ENCODE assay signal across 16 mouse cellular contexts in genomic region chr5:120427451-120427938, GRCm38 (mm10). TPM values are rescaled to one million over a fixed set of nuclear protein-coding genes. Genes with fewer than 3 reads are reported as not detected.
DNase-seq lines count a peak whose midpoint lies in the region; ATAC-seq lines count a peak whose summit lies in the region.
"Had no signal": no experiment of that assay in that cellular context is flagged by ENCODE, and none has a peak within 500 bp of the region (broad histone marks: within the 10 kb centered on the region; RNA-seq: fewer than 3 reads in every experiment).

No protein-coding gene starts in this region.

- peaks cover 98% of the 10 kb centered on the region for H3K27me3 ChIP-seq in embryonic facial prominence, embryonic 13.5 days
- peaks cover 67% of the 10 kb centered on the region for H3K27me3 ChIP-seq in forebrain, embryonic 16.5 days (replicated peaks; ENCODE audit: control insufficient read depth, insufficient read depth, low read length)
- H3K27me3 ChIP-seq in limb, embryonic 11.5 days (ENCODE audit: control insufficient read depth, insufficient read depth, low read length), result peaks cover 79% of the 10 kb centered on the region
- H3K27me3 ChIP-seq in neural tube, embryonic 11.5 days (ENCODE audit: control insufficient read depth, insufficient read depth, low read length), result peaks cover 93% of the 10 kb centered on the region
- H3K27me3 ChIP-seq in liver, embryonic 12.5 days (replicated peaks), result peaks cover 99% of the 10 kb centered on the region

- H3K4me3 ChIP-seq in embryonic facial prominence, embryonic 13.5 days, result peak overlapping the region; percentile 8; the same call in 1 of the 2 replicates
- no peak overlapping the region for H3K4me3 ChIP-seq in forebrain, embryonic 16.5 days (replicated peaks; ENCODE audit: low read length)
- no peak overlapping the region for H3K4me3 ChIP-seq in limb, embryonic 11.5 days (ENCODE audit: low read depth, low read length)
- H3K4me3 ChIP-seq in neural tube, embryonic 11.5 days (ENCODE audit: low read depth, low read length), result peak overlapping the region; percentile 23
- H3K4me3 ChIP-seq in liver, embryonic 12.5 days, result no peak overlapping the region
- H3K4me3 ChIP-seq: heart, adult 2 months; limb, embryonic 13.5 days had no signal

- no peak overlapping the region for H3K27ac ChIP-seq in embryonic facial prominence, embryonic 13.5 days
- H3K27ac ChIP-seq in forebrain, embryonic 16.5 days (ENCODE audit: low read length), result no peak overlapping the region
- no peak overlapping the region for H3K27ac ChIP-seq in limb, embryonic 11.5 days (replicated peaks; ENCODE audit: low read depth, low read length)
- peak overlapping the region; percentile 81 for H3K27ac ChIP-seq in neural tube, embryonic 11.5 days (ENCODE audit: low read depth, low read length)
- no peak overlapping the region for H3K27ac ChIP-seq in liver, embryonic 12.5 days
- H3K27ac ChIP-seq: heart, adult 2 months; limb, embryonic 13.5 days had no signal

- H3K9ac ChIP-seq in embryonic facial prominence, embryonic 13.5 days, result no peak overlapping the region
- H3K9ac ChIP-seq in forebrain, embryonic 16.5 days (replicated peaks; ENCODE audit: low read depth, low read length), result no peak overlapping the region
- H3K9ac ChIP-seq in limb, embryonic 11.5 days (ENCODE audit: low read length), result no peak overlapping the region
- peak overlapping the region; percentile 54 for H3K9ac ChIP-seq in neural tube, embryonic 11.5 days (ENCODE audit: low read length)
- H3K9ac ChIP-seq in liver, embryonic 12.5 days, result no peak overlapping the region
- H3K9ac ChIP-seq: limb, embryonic 13.5 days had no signal

- ATAC-seq in embryonic facial prominence, embryonic 13.5 days (ENCODE audit: insufficient number of reproducible peaks, insufficient read depth, low FRiP score, low TSS enrichment, low read depth), result no peak
- ATAC-seq in forebrain, embryonic 16.5 days, result 0 out of 2 replicates have a peak, but pooled peaks have one; percentile 20
- ATAC-seq in limb, embryonic 11.5 days (ENCODE audit: insufficient number of reproducible peaks, low FRiP score, low TSS enrichment, low read depth), result no peak
- 0 out of 2 replicates have a peak, but pooled peaks have one; percentile 21 for ATAC-seq in neural tube, embryonic 11.5 days (ENCODE audit: insufficient read depth, low FRiP score, low TSS enrichment)
- ATAC-seq in liver, embryonic 12.5 days, result no peak

- under 1% methylated on average over 33 of the region's 33 CpGs for WGBS in embryonic facial prominence, embryonic 13.5 days
- WGBS in forebrain, embryonic 16.5 days, result 0% methylated on average over 33 of the region's 33 CpGs
- WGBS in limb, embryonic 11.5 days, result under 1% methylated on average over 33 of the region's 33 CpGs
- under 1% methylated on average over 33 of the region's 33 CpGs for WGBS in neural tube, embryonic 11.5 days
- 3% methylated on average over 33 of the region's 33 CpGs for WGBS in liver, embryonic 12.5 days (ENCODE audit: insufficient replicate concordance)

- no peaks in the 10 kb centered on the region for H3K9me3 ChIP-seq in embryonic facial prominence, embryonic 13.5 days
- no peaks in the 10 kb centered on the region for H3K9me3 ChIP-seq in forebrain, embryonic 16.5 days (ENCODE audit: control insufficient read depth, low read length)
- no peaks in the 10 kb centered on the region for H3K9me3 ChIP-seq in limb, embryonic 11.5 days (ENCODE audit: control insufficient read depth, low read length)
- H3K9me3 ChIP-seq in neural tube, embryonic 11.5 days (ENCODE audit: control insufficient read depth, low read length), result no peaks in the 10 kb centered on the region
- H3K9me3 ChIP-seq in liver, embryonic 12.5 days (replicated peaks), result no peaks in the 10 kb centered on the region
- H3K9me3 ChIP-seq: limb, embryonic 13.5 days had no signal

- DNase-seq in limb, embryonic 11.5 days (ENCODE audit: low spot score), result peak; percentile 45
- DNase-seq in neural tube, embryonic 11.5 days (ENCODE audit: low spot score), result peak; percentile 52
- no peak for DNase-seq in layer of hippocampus, adult 9-11 months
- DNase-seq in frontal cortex, postnatal 10 days (ENCODE audit: low spot score in 2 of 2), result no peak
- DNase-seq in heart, adult 9 months (ENCODE audit: low spot score in 2 of 2), result no peak
- DNase-seq: adrenal gland, postnatal 10 days; heart, adult 2 months; heart, postnatal 36 days; kidney, adult 9 months; lung, adult 18-20 months; thymus, adult 2 months had no signal

- no peaks in the 10 kb centered on the region for H3K36me3 ChIP-seq in embryonic facial prominence, embryonic 13.5 days
- H3K36me3 ChIP-seq in forebrain, embryonic 16.5 days (ENCODE audit: control insufficient read depth, insufficient read depth), result no peaks in the 10 kb centered on the region
- no peaks in the 10 kb centered on the region for H3K36me3 ChIP-seq in limb, embryonic 11.5 days (ENCODE audit: control insufficient read depth, insufficient read depth, low read length)
- H3K36me3 ChIP-seq in neural tube, embryonic 11.5 days (ENCODE audit: control insufficient read depth, insufficient read depth, low read length), result no peaks in the 10 kb centered on the region
- no peaks in the 10 kb centered on the region for H3K36me3 ChIP-seq in liver, embryonic 12.5 days
- H3K36me3 ChIP-seq: limb, embryonic 13.5 days had no signal

- peaks cover 14% of the 10 kb centered on the region for H3K4me1 ChIP-seq in embryonic facial prominence, embryonic 13.5 days
- H3K4me1 ChIP-seq in forebrain, embryonic 16.5 days (replicated peaks; ENCODE audit: control insufficient read depth, insufficient read depth, low read length), result peaks cover 17% of the 10 kb centered on the region
- no peaks in the 10 kb centered on the region for H3K4me1 ChIP-seq in limb, embryonic 11.5 days (ENCODE audit: control insufficient read depth, insufficient read depth, low read length)
- H3K4me1 ChIP-seq in neural tube, embryonic 11.5 days (ENCODE audit: control insufficient read depth, insufficient read depth, low read length), result peaks cover 11% of the 10 kb centered on the region
- H3K4me1 ChIP-seq in liver, embryonic 12.5 days, result no peaks in the 10 kb centered on the region

- H3K4me2 ChIP-seq in embryonic facial prominence, embryonic 13.5 days, result no peak overlapping the region
- H3K4me2 ChIP-seq in forebrain, embryonic 16.5 days (ENCODE audit: low read length), result peak overlapping the region; percentile 19
- H3K4me2 ChIP-seq in limb, embryonic 11.5 days (ENCODE audit: low read depth, severe bottlenecking), result no peak overlapping the region
- peak overlapping the region; percentile 49 for H3K4me2 ChIP-seq in neural tube, embryonic 11.5 days (ENCODE audit: low read depth)
- no peak overlapping the region for H3K4me2 ChIP-seq in liver, embryonic 12.5 days
- H3K4me2 ChIP-seq: limb, embryonic 13.5 days had no signal

RNA-seq across cellular contexts. Expression of gene Lhx5, which starts 4.0 kb away (rescaled TPM):
- 0.10 and 0.44 TPM in 2 replicates for polyA plus RNA-seq in embryonic facial prominence, embryonic 13.5 days (2015; fragmentation: Nextera tagmentation; extraction: Ambion mirVana)
- polyA plus RNA-seq in forebrain, embryonic 16.5 days (2015; fragmentation: Nextera tagmentation; extraction: Ambion mirVana), result 3.8 and 7.0 TPM in 2 replicates
- polyA plus RNA-seq in limb, embryonic 11.5 days (2014; fragmentation: Nextera tagmentation; extraction: Ambion mirVana), result not detected in 2 replicates
- 29.9 and 31.2 TPM in 2 replicates for polyA plus RNA-seq in neural tube, embryonic 11.5 days (2014; fragmentation: Nextera tagmentation; extraction: Ambion mirVana)
- polyA plus RNA-seq in liver, embryonic 12.5 days (2016; fragmentation: Nextera tagmentation; extraction: Ambion mirVana), result not detected in 2 replicates
- polyA plus RNA-seq: cortical plate, adult 2 months; heart, adult 2 months; limb, embryonic 13.5 days had no signal

RNA-seq across cellular contexts. Expression of gene Sdsl, which starts 45.1 kb away (rescaled TPM):
- 2.0 and 2.5 TPM in 2 replicates for polyA plus RNA-seq in embryonic facial prominence, embryonic 13.5 days (2015; fragmentation: Nextera tagmentation; extraction: Ambion mirVana)
- polyA plus RNA-seq in forebrain, embryonic 16.5 days (2015; fragmentation: Nextera tagmentation; extraction: Ambion mirVana), result 1.9 and 2.3 TPM in 2 replicates
- 4.0 and 4.2 TPM in 2 replicates for polyA plus RNA-seq in limb, embryonic 11.5 days (2014; fragmentation: Nextera tagmentation; extraction: Ambion mirVana)
- 5.3 and 5.9 TPM in 2 replicates for polyA plus RNA-seq in neural tube, embryonic 11.5 days (2014; fragmentation: Nextera tagmentation; extraction: Ambion mirVana)
- polyA plus RNA-seq in liver, embryonic 12.5 days (2016; fragmentation: Nextera tagmentation; extraction: Ambion mirVana), result 1.1 TPM in 2 replicates

RNA-seq across cellular contexts. Expression of gene Sds, which starts 48.8 kb away (rescaled TPM):
- not detected in 2 replicates for polyA plus RNA-seq in embryonic facial prominence, embryonic 13.5 days (2015; fragmentation: Nextera tagmentation; extraction: Ambion mirVana)
- not detected in 2 replicates for polyA plus RNA-seq in forebrain, embryonic 16.5 days (2015; fragmentation: Nextera tagmentation; extraction: Ambion mirVana)
- polyA plus RNA-seq in limb, embryonic 11.5 days (2014; fragmentation: Nextera tagmentation; extraction: Ambion mirVana), result not detected in 2 replicates
- not detected in 2 replicates for polyA plus RNA-seq in neural tube, embryonic 11.5 days (2014; fragmentation: Nextera tagmentation; extraction: Ambion mirVana)
- polyA plus RNA-seq in liver, embryonic 12.5 days (2016; fragmentation: Nextera tagmentation; extraction: Ambion mirVana), result not detected in 2 replicates
- polyA plus RNA-seq: limb, embryonic 13.5 days had no signal

Comparison
In these comparisons a context has a peak if more than half of its experiments do, and no peak if none do; other contexts are left out.
1. ATAC-seq: peak in forebrain, embryonic 16.5 days (single experiment) and neural tube, embryonic 11.5 days (single experiment); none in embryonic facial prominence, embryonic 13.5 days (single experiment), limb, embryonic 11.5 days (single experiment) and liver, embryonic 12.5 days (single experiment).
2. H3K4me2 ChIP-seq: peak in forebrain, embryonic 16.5 days (single experiment) and neural tube, embryonic 11.5 days (single experiment); none in embryonic facial prominence, embryonic 13.5 days (single experiment), limb, embryonic 11.5 days (single experiment) and liver, embryonic 12.5 days (single experiment).
3. H3K4me3 ChIP-seq: peak in embryonic facial prominence, embryonic 13.5 days (single experiment) and neural tube, embryonic 11.5 days (single experiment); none in forebrain, embryonic 16.5 days (single experiment), limb, embryonic 11.5 days (single experiment) and liver, embryonic 12.5 days (single experiment).
4. DNase-seq: peak in limb, embryonic 11.5 days (single experiment) and neural tube, embryonic 11.5 days (single experiment); none in layer of hippocampus, adult 9-11 months (single experiment), frontal cortex, postnatal 10 days (0 of 2) and heart, adult 9 months (0 of 2).